In the genomic region with DNA sequence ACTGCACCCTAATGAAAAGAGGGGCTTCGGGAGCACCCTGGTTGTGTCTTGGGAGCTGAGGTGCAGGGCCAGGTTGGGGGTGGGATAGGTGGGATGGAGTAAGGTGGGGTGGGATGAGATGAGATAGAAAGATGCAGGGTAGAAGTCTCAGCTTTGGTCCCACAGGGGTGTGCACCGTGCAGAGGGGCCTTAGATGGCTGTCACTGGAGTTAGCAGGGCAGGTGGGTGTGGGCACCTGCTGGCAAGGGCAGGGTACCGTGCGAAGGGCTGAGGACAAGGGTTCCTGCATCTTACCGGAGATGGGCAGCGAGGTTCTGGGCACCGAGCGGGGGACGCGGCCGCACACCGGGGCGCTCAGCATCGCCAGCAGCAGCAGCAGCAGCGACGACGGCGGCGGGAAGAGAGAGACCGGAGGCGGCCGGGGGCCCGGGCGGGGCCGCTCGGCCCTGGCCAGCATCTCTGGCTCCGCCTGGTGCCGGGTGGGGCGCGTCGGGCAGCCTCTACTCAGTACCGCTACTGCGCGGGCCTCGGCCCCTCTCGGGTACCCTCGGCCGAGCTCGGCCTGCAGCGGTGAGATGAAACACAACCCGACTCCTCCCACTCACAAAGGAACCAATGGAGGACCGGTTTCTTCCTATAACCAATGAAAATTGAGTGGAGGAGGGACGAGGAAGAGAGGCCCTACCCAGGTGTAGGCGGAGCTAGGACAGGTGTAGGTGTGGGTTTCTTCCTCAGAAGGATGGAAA, we compare ENCODE assay signal across 9 mouse cellular contexts. TPM values are rescaled to one million over a fixed set of nuclear protein-coding genes. Genes with fewer than 3 reads are reported as not detected.
DNase-seq lines count a peak whose midpoint lies in the region; ATAC-seq lines count a peak whose summit lies in the region.
"Had no signal": no experiment of that assay in that cellular context is flagged by ENCODE, and none has a peak within 500 bp of the region (broad histone marks: within the 10 kb centered on the region; RNA-seq: fewer than 3 reads in every experiment).

Gene Sema4f (minus strand): TSS at position 603 of the 746 bp plus-strand sequence.

- no peaks in the 10 kb centered on the region for H3K9me3 ChIP-seq in forebrain, embryonic 15.5 days

- no peaks in the 10 kb centered on the region for H3K27me3 ChIP-seq in forebrain, embryonic 15.5 days

- H3K4me1 ChIP-seq in forebrain, embryonic 15.5 days = peaks cover 11% of the 10 kb centered on the region

- ATAC-seq in forebrain, embryonic 15.5 days (replicated peaks) = peak; percentile 99

- peak within 1 kb of the TSS; percentile 65 for H3K4me3 ChIP-seq in forebrain, embryonic 15.5 days

- H3K4me2 ChIP-seq in forebrain, embryonic 15.5 days (replicated peaks) = peak within 1 kb of the TSS; percentile 61

- H3K27ac ChIP-seq in forebrain, embryonic 15.5 days (replicated peaks) = no peak within 1 kb of the TSS

- peak within 1 kb of the TSS; percentile 86 for H3K9ac ChIP-seq in forebrain, embryonic 15.5 days (replicated peaks)

- 2% methylated on average over 44 of the region's 44 CpGs for WGBS in forebrain, embryonic 15.5 days

- DNase-seq in T-cell, adult 2 months (ENCODE audit: low spot score) = peak; percentile 77
- peak; percentile 86 to 92 for DNase-seq in cerebellum, adult 18-20 months
- DNase-seq in induced T-regulatory cell, adult 2 months (ENCODE audit: low read depth) = peak; percentile 89
- peak; percentile 69 to 81 for DNase-seq in left cerebral cortex, adult 18-20 months (ENCODE audit: low spot score in 2 of 2)
- DNase-seq in lung, postnatal 25 days (ENCODE audit: low spot score) = peak; percentile 86
- DNase-seq in right cerebral cortex, adult 2 months (ENCODE audit: low spot score in 2 of 2) = peak; percentile 71 to 74
- DNase-seq in urinary bladder, adult 2 months (ENCODE audit: low spot score) = no peak

- peaks cover 4% of the 10 kb centered on the region; the same call in 1 of the 2 replicates for H3K36me3 ChIP-seq in forebrain, embryonic 15.5 days

RNA-seq across cellular contexts. Expression of gene Sema4f, which starts in this region (rescaled TPM):
- polyA plus RNA-seq in forebrain, embryonic 15.5 days (2015; fragmentation: Nextera tagmentation; extraction: Ambion mirVana) = 14.9 and 15.8 TPM in 2 replicates
- total RNA-seq in left cerebral cortex, adult 18-20 months (2021) = 10 to 100 TPM; 37.8 to 41.2 TPM
- 0.31 and 0.43 TPM in 2 replicates for polyA plus RNA-seq in urinary bladder, adult 2 months (2012; rRNA removed)
- total RNA-seq: liver, adult 2 months had no signal
- polyA plus RNA-seq: liver, adult 2 months had no signal

Comparison
In these comparisons a context has a peak if more than half of its experiments do, and no peak if none do; other contexts are left out.
1. RNA of gene Sema4f (polyA plus RNA-seq): 14.9 to 15.8 TPM in forebrain, embryonic 15.5 days; 0.31 to 0.43 TPM in urinary bladder, adult 2 months; every median in the first group is over 10 times any median in the second.